Mouse (Mus musculus): ENCODE results near the gene Nuf2. TPM values are rescaled to one million over a fixed set of nuclear protein-coding genes. Genes with fewer than 3 reads are reported as not detected.

Gene Nuf2
- total and polyA plus RNA-seq, 3 experiments = 0.12 to 0.25 (median 0.13) TPM

DNA sequence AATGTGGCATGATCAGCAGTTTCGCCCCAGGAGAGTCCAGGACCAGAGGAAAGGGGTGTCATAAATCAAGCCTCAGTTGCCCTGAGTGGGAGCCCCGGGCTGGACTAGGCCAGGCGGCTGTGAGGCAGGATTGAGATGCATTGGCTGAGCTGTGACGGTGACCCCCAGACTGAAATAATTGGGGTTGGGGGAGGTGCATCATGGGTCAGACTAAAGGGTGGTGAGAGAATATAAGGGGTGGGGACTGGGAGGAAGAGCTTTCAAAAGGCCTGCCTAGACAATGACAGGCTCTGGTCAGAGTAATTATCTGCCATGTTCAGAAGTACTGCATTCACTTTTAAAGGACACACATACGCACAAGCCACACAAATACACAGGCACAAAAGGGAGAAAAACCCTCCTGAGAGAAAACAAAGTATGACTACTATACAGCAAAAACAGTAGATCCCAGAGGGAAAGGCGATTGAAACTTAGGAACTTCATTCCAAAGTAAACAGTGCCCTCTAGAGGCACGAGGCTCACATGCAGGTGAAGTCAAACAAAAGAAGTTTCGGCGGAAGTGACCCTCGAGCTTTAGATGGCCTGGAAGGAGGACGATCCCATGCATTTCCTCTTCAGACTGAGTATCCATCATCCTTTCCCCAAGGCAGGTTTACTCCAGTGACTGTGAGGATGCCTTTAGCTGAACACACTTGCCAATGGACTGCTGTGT, 72.0 kb downstream of the Nuf2 start:
- 30% methylated on average over 11 of the region's 11 CpGs for WGBS
- no peak overlapping the region for H3K4me3 ChIP-seq
- peak; percentile 20 to 41 for DNase-seq
- no peak overlapping the region for H3K27ac ChIP-seq
- no peaks in the 10 kb centered on the region for H3K27me3 ChIP-seq (ENCODE audit: control insufficient read depth, insufficient read depth, low read length)
- no peak overlapping the region for H3K9ac ChIP-seq (ENCODE audit: low read depth, low read length)
- intact Hi-C loops (cut with DNase I) = loop anchor here (1.0 to 2.0 kb wide), 2 partner anchors 1244 to 1517 kb away; no protein-coding TSS in a partner anchor
- no peaks in the 10 kb centered on the region for H3K79me2 ChIP-seq (replicated peaks; ENCODE audit: control insufficient read depth, insufficient read depth, low read length)
- H3K36me3 ChIP-seq (ENCODE audit: control insufficient read depth, insufficient read depth, low read length) = no peaks in the 10 kb centered on the region
- TF ChIP-seq EP300 (IDR thresholded peaks at IDR 0.05; ENCODE audit: insufficient read depth, low read depth, low read length) (no peak), CTCF (IDR thresholded peaks at IDR 0.05) (peak; percentile 96; the same call in 1 of the 2 replicates), POLR2A (IDR thresholded peaks at IDR 0.05; ENCODE audit: insufficient read depth, low read depth, low read length) (no peak)
- peaks cover 1% of the 10 kb centered on the region; the same call in 1 of the 2 replicates for H3K4me1 ChIP-seq (ENCODE audit: control insufficient read depth, insufficient read depth, low read length)

Other genes with a start within 250 kb of the Nuf2 start
- 100 to 1,000 TPM; 286 to 305 TPM for gene Rgs5, start 124.0 kb upstream of the Nuf2 start, total RNA-seq (2021)
- 123 and 217 TPM in 2 replicates for gene Rgs5, start 124.0 kb upstream of the Nuf2 start, polyA plus RNA-seq (2012; rRNA removed)
- gene Rgs4, start 216.2 kb upstream of the Nuf2 start, total RNA-seq (2021) = 10 to 100 TPM; 12.4 to 16.1 TPM
- gene Rgs4, start 216.2 kb upstream of the Nuf2 start, polyA plus RNA-seq (2012; rRNA removed) = 7.3 and 19.2 TPM in 2 replicates

Measured in heart, adult 2 months (tissue).